Mouse (Mus musculus) B cell, adult 62 days (primary cell): ENCODE results near the gene Zfp868. TPM values are rescaled to one million over a fixed set of nuclear protein-coding genes. Genes with fewer than 3 reads are reported as not detected.

ENCODE experiments used
- total RNA-seq: library from RNA; stranded (reverse); gene quantifications from 4 replicates; pipeline ENCODE4 v1.2.4, GENCODE M21; 2023

Zfp868 gene
- 69.9 to 89.3 TPM (median 80.4 TPM) in 4 replicates for total RNA-seq

GRCm38 (mm10) chr8:69625095-69625789 is at the start of gene Zfp868:
Zfp868 (minus strand) TSS chr8:69625548.

GRCm38 (mm10) chr8:69654358-69654981 is 29.1 kb upstream of the Zfp868 start, which contains the start of gene Zfp964:
Zfp964 (plus strand) TSS chr8:69654479.

Other genes with a start within 250 kb of the Zfp868 start
- gene Gm9495, start 172.0 kb downstream of the Zfp868 start, total RNA-seq: not detected in 4 replicates
- not detected in 4 replicates for gene Gm7697, start 102.6 kb downstream of the Zfp868 start, total RNA-seq
- 0.75 to 1.6 TPM (median 1.00 TPM) in 4 replicates for gene Zfp964, start 28.9 kb upstream of the Zfp868 start, total RNA-seq
- 87.0 to 95.8 TPM (median 91.4 TPM) in 4 replicates for gene Zfp869, start 85.2 kb upstream of the Zfp868 start, total RNA-seq
- 3.5 to 3.8 TPM (median 3.8 TPM) in 4 replicates for gene Zfp963, start 124.4 kb upstream of the Zfp868 start, total RNA-seq
- 1.1 to 2.0 TPM in 2 of 4 replicates, not detected in the others for gene Gm20422, start 149.3 kb upstream of the Zfp868 start, total RNA-seq
- 53.7 to 63.4 TPM (median 56.4 TPM) in 4 replicates for gene Atp13a1, start 165.6 kb upstream of the Zfp868 start, total RNA-seq
- 20.8 to 25.2 TPM (median 21.7 TPM) in 4 replicates for gene Zfp866, start 165.6 kb upstream of the Zfp868 start, total RNA-seq
- gene Gmip, start 183.1 kb upstream of the Zfp868 start, total RNA-seq: 371 to 418 TPM (median 378 TPM) in 4 replicates
- gene Lpar2, start 196.9 kb upstream of the Zfp868 start, total RNA-seq: 6.8 to 7.8 TPM (median 7.1 TPM) in 4 replicates
- 3.0 to 11.8 TPM (median 7.3 TPM) in 4 replicates for gene Pbx4, start 206.9 kb upstream of the Zfp868 start, total RNA-seq